In genomic region chr5:113332239-113332638, GRCm38 (mm10) we compare ENCODE assay signal across 11 mouse cellular contexts. TPM values are rescaled to one million over a fixed set of nuclear protein-coding genes. Genes with fewer than 3 reads are reported as not detected.
DNase-seq lines count a peak whose midpoint lies in the region; ATAC-seq and TF ChIP-seq lines count a peak whose summit lies in the region.
"Had no signal": no experiment of that assay in that cellular context is flagged by ENCODE, and none has a peak within 500 bp of the region (broad histone marks: within the 10 kb centered on the region; RNA-seq: fewer than 3 reads in every experiment).

No protein-coding gene starts in this region.

- H3K36me3 ChIP-seq in liver, embryonic 11.5 days (ENCODE audit: control insufficient read depth, insufficient read depth, low read length) = no peaks in the 10 kb centered on the region
- H3K36me3 ChIP-seq in small intestine, adult 2 months (ENCODE audit: control insufficient read depth, insufficient read depth, low read length) = no peaks in the 10 kb centered on the region
- H3K36me3 ChIP-seq: hindbrain, embryonic 12.5 days; liver, embryonic 15.5 days had no signal

- H3K4me3 ChIP-seq in liver, embryonic 11.5 days (ENCODE audit: low read depth, low read length) = no peak overlapping the region
- H3K4me3 ChIP-seq in small intestine, adult 2 months (ENCODE audit: low read depth, low read length) = no peak overlapping the region
- H3K4me3 ChIP-seq: hindbrain, embryonic 12.5 days; liver, embryonic 15.5 days had no signal

- peaks cover 49% of the 10 kb centered on the region for H3K27me3 ChIP-seq in liver, embryonic 11.5 days (replicated peaks; ENCODE audit: control insufficient read depth, insufficient read depth, low read length)
- peaks cover 38% of the 10 kb centered on the region for H3K27me3 ChIP-seq in small intestine, adult 2 months (ENCODE audit: control insufficient read depth, insufficient read depth, low read length)

- no peak for TF ChIP-seq POLR2A in brain, embryonic 14.5 days (IDR thresholded peaks at IDR 0.05; ENCODE audit: borderline replicate concordance, extremely low read depth, insufficient read depth, insufficient read length, poor library complexity, severe bottlenecking)
- no peak for TF ChIP-seq POLR2A in small intestine, adult 2 months (IDR thresholded peaks at IDR 0.05; ENCODE audit: low read depth, low read length)

- no peak overlapping the region for H3K9ac ChIP-seq in liver, embryonic 11.5 days (ENCODE audit: low read depth, low read length)
- H3K9ac ChIP-seq: hindbrain, embryonic 12.5 days; liver, embryonic 15.5 days had no signal

- H3K27ac ChIP-seq in liver, embryonic 11.5 days (ENCODE audit: low read depth, low read length) = no peak overlapping the region
- H3K27ac ChIP-seq in small intestine, adult 2 months (ENCODE audit: insufficient read depth, low read depth, low read length) = no peak overlapping the region
- H3K27ac ChIP-seq: hindbrain, embryonic 12.5 days; liver, embryonic 15.5 days had no signal

- DNase-seq in cerebellum, postnatal 14 days = peak; percentile 49 to 71
- DNase-seq in cerebellum, adult 11-12 months = no peak
- peak; percentile 29 for DNase-seq in liver
- DNase-seq in liver, embryonic 11.5 days (ENCODE audit: low spot score) = no peak
- DNase-seq in brain, embryonic 14.5 days (ENCODE audit: low read depth) = no peak
- no peak for DNase-seq in layer of hippocampus, adult 18-20 months (ENCODE audit: low spot score in 2 of 2)

- 29% methylated on average over 12 of the region's 12 CpGs for WGBS in liver, embryonic 11.5 days
- 45% methylated on average over 12 of the region's 12 CpGs for WGBS in small intestine, adult 2 months

- peak; percentile 58 for TF ChIP-seq CTCF in brain, embryonic 14.5 days (IDR thresholded peaks at IDR 0.05; ENCODE audit: borderline replicate concordance, extremely low read depth, insufficient read depth, insufficient read length)
- peak; percentile 51; the same call in 1 of the 2 replicates for TF ChIP-seq CTCF in small intestine, adult 2 months (IDR thresholded peaks at IDR 0.05; ENCODE audit: extremely low read depth, insufficient read length, insufficient replicate concordance, low read depth, low read length)

- H3K4me2 ChIP-seq in liver, embryonic 11.5 days = no peak overlapping the region
- H3K4me2 ChIP-seq: hindbrain, embryonic 12.5 days; liver, embryonic 15.5 days had no signal

- ATAC-seq in liver, embryonic 11.5 days (replicated peaks; ENCODE audit: low FRiP score) = no peak
- ATAC-seq in inflammation-experienced regulatory T-cells, adult 6 months = no peak

- peaks cover 7% of the 10 kb centered on the region for H3K9me3 ChIP-seq in liver, embryonic 11.5 days (ENCODE audit: control insufficient read depth, low read length)
- H3K9me3 ChIP-seq: liver, embryonic 15.5 days had no signal

- no peaks in the 10 kb centered on the region for H3K4me1 ChIP-seq in liver, embryonic 11.5 days (replicated peaks; ENCODE audit: control insufficient read depth, insufficient read depth, low read length)
- H3K4me1 ChIP-seq in small intestine, adult 2 months (ENCODE audit: control insufficient read depth, insufficient read depth, insufficient read length, low read length) = no peaks in the 10 kb centered on the region
- H3K4me1 ChIP-seq: liver, embryonic 15.5 days had no signal

RNA-seq across cellular contexts. Expression of gene Sgsm1, which starts 21.7 kb away (rescaled TPM):
- polyA plus RNA-seq in liver, embryonic 11.5 days (2014; fragmentation: Nextera tagmentation; extraction: Ambion mirVana) = 4.9 TPM in 2 replicates
- 31.2 and 36.1 TPM in 2 replicates for polyA plus RNA-seq in brain, embryonic 14.5 days (2012; rRNA removed)
- polyA plus RNA-seq in small intestine, adult 2 months (2012; rRNA removed) = 3.1 and 4.8 TPM in 2 replicates
- polyA plus RNA-seq in inflammation-experienced regulatory T-cells, adult 6 months (2017; shearing (Covaris generic)) = not detected
- total RNA-seq in layer of hippocampus, adult 18-20 months (2021) = 10 to 100 TPM; 75.8 to 90.7 TPM
- total RNA-seq: neutrophil, adult 5-6 weeks had no signal

RNA-seq across cellular contexts. Expression of gene Aym1, which starts 24.9 kb away (rescaled TPM):
- not detected in 2 replicates for polyA plus RNA-seq in liver, embryonic 11.5 days (2014; fragmentation: Nextera tagmentation; extraction: Ambion mirVana)
- polyA plus RNA-seq in brain, embryonic 14.5 days (2012; rRNA removed) = not detected in 2 replicates
- not detected in 2 replicates for polyA plus RNA-seq in small intestine, adult 2 months (2012; rRNA removed)
- not detected for polyA plus RNA-seq in inflammation-experienced regulatory T-cells, adult 6 months (2017; shearing (Covaris generic))
- total RNA-seq in layer of hippocampus, adult 18-20 months (2021) = not detected
- total RNA-seq: neutrophil, adult 5-6 weeks had no signal
- polyA plus RNA-seq: hindbrain, embryonic 12.5 days; liver, embryonic 15.5 days had no signal

Comparison
In these comparisons a context has a peak if more than half of its experiments do, and no peak if none do; other contexts are left out.
1. DNase-seq: peak in cerebellum, postnatal 14 days (2 of 2) and liver (single experiment); none in cerebellum, adult 11-12 months (single experiment), liver, embryonic 11.5 days (single experiment), brain, embryonic 14.5 days (single experiment) and layer of hippocampus, adult 18-20 months (0 of 2).